Mouse (Mus musculus) lung, postnatal 0 days (tissue): ENCODE results near the gene Islr2.

Experiments
- CTCF ChIP-seq: IDR thresholded peaks from 2 replicates; pipeline ENCODE4 v1.5.1; 2016; ENCODE audit warnings: antibody characterized with exemption, mild to moderate bottlenecking
- EP300 ChIP-seq: IDR thresholded peaks from 2 replicates; pipeline ENCODE4 v1.6.1; 2016; ENCODE audit warnings: antibody characterized with exemption, mild to moderate bottlenecking, control low read depth

GRCm38 (mm10) chr9:58201091-58201842, 2.9 kb downstream of the Islr2 start:
- TF ChIP-seq CTCF: no peak
- no peak for TF ChIP-seq EP300
